Mouse (Mus musculus): ENCODE results near the gene Kif5c. TPM values are rescaled to one million over a fixed set of nuclear protein-coding genes. Genes with fewer than 3 reads are reported as not detected.
A peak's percentile ranks its signal among the peaks of the same experiment; 100 is the strongest.

Kif5c gene
- polyA plus RNA-seq, 1 experiment = 3.4 TPM

GRCm38 (mm10) chr2:49590450-49590849, 28.6 kb upstream of the Kif5c start:
- Histone ChIP-seq H3K27me3 (ENCODE audit: control insufficient read depth, insufficient read depth, insufficient read length) (no peaks in the 10 kb centered on the region), H3K79me2 (ENCODE audit: control insufficient read depth, insufficient read depth) (no peaks in the 10 kb centered on the region), H3K79me3 (ENCODE audit: low read depth) (no peaks in the 10 kb centered on the region), H3ac (ENCODE audit: control insufficient read depth, insufficient read length, low read depth) (no peak overlapping the region), H3K4me3 (ENCODE audit: insufficient read depth, poor library complexity, severe bottlenecking) (no peak overlapping the region), H3K36me3 (ENCODE audit: control insufficient read depth, insufficient read depth) (no peaks in the 10 kb centered on the region)
- TF ChIP-seq CEBPB (IDR thresholded peaks at IDR 0.05; ENCODE audit: low read depth) = no peak
- no peak for TF ChIP-seq FOSL1 (IDR thresholded peaks at IDR 0.05; ENCODE audit: insufficient read depth, low read length, poor library complexity, severe bottlenecking)
- no peak for TF ChIP-seq CTCF (IDR thresholded peaks at IDR 0.05; ENCODE audit: control insufficient read depth, insufficient read depth, insufficient read length)
- TF ChIP-seq MAX (IDR thresholded peaks at IDR 0.05) = no peak
- no peak for TF ChIP-seq MYOD1 (IDR thresholded peaks at IDR 0.05; ENCODE audit: control insufficient read depth, insufficient read length, low read depth)
- TF ChIP-seq MYOG (IDR thresholded peaks at IDR 0.05; ENCODE audit: control insufficient read depth, extremely low read depth, insufficient read length) = no peak

- H3K36me3 ChIP-seq (ENCODE audit: control insufficient read depth, insufficient read depth) = no peaks in the 10 kb centered on the region
- no peaks in the 10 kb centered on the region for H3K79me2 ChIP-seq (ENCODE audit: control insufficient read depth, insufficient read depth)
- no peak overlapping the region for H3K4me3 ChIP-seq (ENCODE audit: insufficient read depth, poor library complexity, severe bottlenecking)
Observed at GRCm38 (mm10) chr2:49592926-49593325, 26.2 kb upstream of the Kif5c start.

GRCm38 (mm10) chr2:49594886-49595285, 24.2 kb upstream of the Kif5c start:
- no peak overlapping the region for H3ac ChIP-seq (ENCODE audit: control insufficient read depth, insufficient read length, low read depth)
- no peaks in the 10 kb centered on the region for H3K79me3 ChIP-seq (ENCODE audit: low read depth)
- no peaks in the 10 kb centered on the region for H3K79me2 ChIP-seq (ENCODE audit: control insufficient read depth, insufficient read depth)
- H3K36me3 ChIP-seq (ENCODE audit: control insufficient read depth, insufficient read depth) = no peaks in the 10 kb centered on the region
- H3K4me3 ChIP-seq (ENCODE audit: insufficient read depth, poor library complexity, severe bottlenecking) = no peak overlapping the region
- no peaks in the 10 kb centered on the region for H3K27me3 ChIP-seq (ENCODE audit: control insufficient read depth, insufficient read depth, insufficient read length)
- no peak for TF ChIP-seq MYOD1 (IDR thresholded peaks at IDR 0.05; ENCODE audit: control insufficient read depth, insufficient read length, low read depth)
- TF ChIP-seq FOSL1 (IDR thresholded peaks at IDR 0.05; ENCODE audit: insufficient read depth, low read length, poor library complexity, severe bottlenecking) = no peak
- TF ChIP-seq USF1 (IDR thresholded peaks at IDR 0.05; ENCODE audit: low read depth) = no peak
- TF ChIP-seq CTCF (IDR thresholded peaks at IDR 0.05; ENCODE audit: control insufficient read depth, insufficient read depth, insufficient read length) = no peak
- no peak for TF ChIP-seq CEBPB (IDR thresholded peaks at IDR 0.05; ENCODE audit: low read depth)
- TF ChIP-seq MYOG (IDR thresholded peaks at IDR 0.05; ENCODE audit: control insufficient read depth, extremely low read depth, insufficient read length) = no peak
- TF ChIP-seq MAX (IDR thresholded peaks at IDR 0.05) = no peak

More at GRCm38 (mm10) chr2:49592926-49593325, 26.2 kb upstream of the Kif5c start:
- TF ChIP-seq MAX (IDR thresholded peaks at IDR 0.05) (no peak), CTCF (IDR thresholded peaks at IDR 0.05; ENCODE audit: control insufficient read depth, insufficient read depth, insufficient read length) (no peak), MYOG (IDR thresholded peaks at IDR 0.05; ENCODE audit: control insufficient read depth, extremely low read depth, insufficient read length) (no peak), USF1 (IDR thresholded peaks at IDR 0.05; ENCODE audit: low read depth) (no peak), FOSL1 (IDR thresholded peaks at IDR 0.05; ENCODE audit: insufficient read depth, low read length, poor library complexity, severe bottlenecking) (no peak), CEBPB (IDR thresholded peaks at IDR 0.05; ENCODE audit: low read depth) (no peak), MYOD1 (IDR thresholded peaks at IDR 0.05; ENCODE audit: control insufficient read depth, insufficient read length, low read depth) (no peak)
- Histone ChIP-seq H3ac (ENCODE audit: control insufficient read depth, insufficient read length, low read depth) (no peak overlapping the region), H3K27me3 (ENCODE audit: control insufficient read depth, insufficient read depth, insufficient read length) (no peaks in the 10 kb centered on the region), H3K79me3 (ENCODE audit: low read depth) (no peaks in the 10 kb centered on the region)

- Histone ChIP-seq H3K79me2 (ENCODE audit: control insufficient read depth, insufficient read depth) (no peaks in the 10 kb centered on the region), H3K27me3 (ENCODE audit: control insufficient read depth, insufficient read depth, insufficient read length) (no peaks in the 10 kb centered on the region), H3K79me3 (ENCODE audit: low read depth) (no peaks in the 10 kb centered on the region), H3ac (ENCODE audit: control insufficient read depth, insufficient read length, low read depth) (no peak overlapping the region), H3K36me3 (ENCODE audit: control insufficient read depth, insufficient read depth) (no peaks in the 10 kb centered on the region), H3K4me3 (ENCODE audit: insufficient read depth, poor library complexity, severe bottlenecking) (no peak overlapping the region)
- TF ChIP-seq USF1 (IDR thresholded peaks at IDR 0.05; ENCODE audit: low read depth) (no peak), MYOG (IDR thresholded peaks at IDR 0.05; ENCODE audit: control insufficient read depth, extremely low read depth, insufficient read length) (no peak), CTCF (IDR thresholded peaks at IDR 0.05; ENCODE audit: control insufficient read depth, insufficient read depth, insufficient read length) (no peak), MYOD1 (IDR thresholded peaks at IDR 0.05; ENCODE audit: control insufficient read depth, insufficient read length, low read depth) (no peak), MAX (IDR thresholded peaks at IDR 0.05) (no peak), FOSL1 (IDR thresholded peaks at IDR 0.05; ENCODE audit: insufficient read depth, low read length, poor library complexity, severe bottlenecking) (no peak), CEBPB (IDR thresholded peaks at IDR 0.05; ENCODE audit: low read depth) (no peak)
Observed at GRCm38 (mm10) chr2:49596318-49596717, 22.8 kb upstream of the Kif5c start.

- no peaks in the 10 kb centered on the region for H3K79me3 ChIP-seq (ENCODE audit: low read depth)
- TF ChIP-seq MYOG (IDR thresholded peaks at IDR 0.05; ENCODE audit: control insufficient read depth, extremely low read depth, insufficient read length) = no peak
- peak; percentile 70 for TF ChIP-seq USF1 (IDR thresholded peaks at IDR 0.05; ENCODE audit: low read depth)
- TF ChIP-seq MAX (IDR thresholded peaks at IDR 0.05) = no peak
- no peak for TF ChIP-seq FOSL1 (IDR thresholded peaks at IDR 0.05; ENCODE audit: insufficient read depth, low read length, poor library complexity, severe bottlenecking)
- TF ChIP-seq MYOD1 (IDR thresholded peaks at IDR 0.05; ENCODE audit: control insufficient read depth, insufficient read length, low read depth) = no peak
- peak; percentile 34 for TF ChIP-seq CEBPB (IDR thresholded peaks at IDR 0.05; ENCODE audit: low read depth)
- TF ChIP-seq CTCF (IDR thresholded peaks at IDR 0.05; ENCODE audit: control insufficient read depth, insufficient read depth, insufficient read length) = no peak
- no peak overlapping the region for H3ac ChIP-seq (ENCODE audit: control insufficient read depth, insufficient read length, low read depth)
- H3K27me3 ChIP-seq (ENCODE audit: control insufficient read depth, insufficient read depth, insufficient read length) = no peaks in the 10 kb centered on the region
- no peak overlapping the region for H3K4me3 ChIP-seq (ENCODE audit: insufficient read depth, poor library complexity, severe bottlenecking)
- no peaks in the 10 kb centered on the region for H3K36me3 ChIP-seq (ENCODE audit: control insufficient read depth, insufficient read depth)
- no peaks in the 10 kb centered on the region for H3K79me2 ChIP-seq (ENCODE audit: control insufficient read depth, insufficient read depth)
Observed at GRCm38 (mm10) chr2:49600021-49600681, 18.9 kb upstream of the Kif5c start.

Measured in C2C12 (cell line).